Mouse (Mus musculus) stomach, postnatal 0 days (tissue): ENCODE data around the gene Sbno1.

Source experiments
- CTCF ChIP-seq: IDR thresholded peaks from 2 replicates; pipeline ENCODE4 v1.5.1; 2016; ENCODE audit warnings: antibody characterized with exemption, low read depth, mild to moderate bottlenecking, moderate library complexity
- EP300 ChIP-seq: optimal IDR thresholded peaks from 2 replicates; pipeline ENCODE3; 2016; ENCODE audit warnings: antibody characterized with exemption

GRCm38 (mm10) chr5:124337103-124337502 lies 88.7 kb downstream of the Sbno1 start:
- no peak for TF ChIP-seq CTCF
- TF ChIP-seq EP300 = no peak
